26 mouse cellular contexts compared by ENCODE assay signal in genomic region chr1:191930525-191931105, GRCm38 (mm10). TPM values are rescaled to one million over a fixed set of nuclear protein-coding genes. Genes with fewer than 3 reads are reported as not detected.
A peak's percentile ranks its signal among the peaks of the same experiment; 100 is the strongest.
DNase-seq lines count a peak whose midpoint lies in the region; TF ChIP-seq lines count a peak whose summit lies in the region.
"Had no signal": no experiment of that assay in that cellular context is flagged by ENCODE, and none has a peak within 500 bp of the region (broad histone marks: within the 10 kb centered on the region; RNA-seq: fewer than 3 reads in every experiment).

No protein-coding gene starts in this region.

- H3K4me1 ChIP-seq in E14TG2a.4 (replicated peaks; ENCODE audit: low read depth, low read length) = peaks cover 73% of the 10 kb centered on the region
- H3K4me1 ChIP-seq: forebrain, embryonic 12.5 days had no signal

- TF ChIP-seq CTCF in E14TG2a.4 (conservative IDR thresholded peaks at IDR 0.05; ENCODE audit: low read length) = no peak

- intact Hi-C loops in heart, postnatal 25 days (cut with DNase I) = no loop called here

- peak; percentile 79 for DNase-seq in heart, adult 11 months
- DNase-seq in heart, postnatal 25 days (ENCODE audit: low spot score) = no peak
- peak; percentile 92 for DNase-seq in ES-CJ7 (ENCODE audit: low read depth, low spot score)
- DNase-seq in R1 (ENCODE audit: low read depth, low spot score) = peak; percentile 93
- no peak for DNase-seq in left cerebral cortex, adult 11 months (ENCODE audit: low spot score)
- no peak for DNase-seq in lung, postnatal 14 days
- no peak for DNase-seq in frontal cortex, postnatal 14 days (ENCODE audit: low spot score in 2 of 2)
- DNase-seq: adrenal gland, adult 2 months; adrenal gland, postnatal 25 days; B cell, adult 2 months; cerebellum, adult 11 months; cerebellum, adult 18-20 months; cerebellum, adult 8-10 months; cerebellum, adult 9-11 months; cerebellum, postnatal 14 days; cerebellum, postnatal 36 days; embryo, embryonic 11 days had no signal

- peak overlapping the region; percentile 60 for H3K4me3 ChIP-seq in E14TG2a.4 (replicated peaks; ENCODE audit: low read length)
- H3K4me3 ChIP-seq: embryonic facial prominence, embryonic 13.5 days; embryonic facial prominence, embryonic 15.5 days; erythroblast, embryonic 14.5 days; forebrain, embryonic 10.5 days; forebrain, embryonic 12.5 days had no signal

- no peaks in the 10 kb centered on the region for H3K9me3 ChIP-seq in E14TG2a.4 (ENCODE audit: low read length)
- H3K9me3 ChIP-seq: embryonic facial prominence, embryonic 13.5 days; embryonic facial prominence, embryonic 15.5 days; forebrain, embryonic 10.5 days; forebrain, embryonic 12.5 days; G1E had no signal

- H3K27me3 ChIP-seq in E14TG2a.4 (ENCODE audit: insufficient read depth, low read length) = no peaks in the 10 kb centered on the region
- H3K27me3 ChIP-seq: embryonic facial prominence, embryonic 15.5 days; Patski had no signal

- no peaks in the 10 kb centered on the region for H3K36me3 ChIP-seq in E14TG2a.4 (ENCODE audit: insufficient read depth, low read length)
- H3K36me3 ChIP-seq: embryonic facial prominence, embryonic 13.5 days; embryonic facial prominence, embryonic 15.5 days; forebrain, embryonic 10.5 days; forebrain, embryonic 12.5 days; G1E had no signal

RNA-seq across cellular contexts. Expression of gene Slc30a1, which starts 24.0 kb away (rescaled TPM):
- 10 to 100 TPM; 18.4 to 25.6 TPM for total RNA-seq in heart, postnatal 25 days (2021)

RNA-seq across cellular contexts. Expression of gene Rd3, which starts 46.6 kb away (rescaled TPM):
- under 1 TPM; 0.28 to 0.31 TPM for total RNA-seq in heart, postnatal 25 days (2021)
- total RNA-seq: common myeloid progenitor, adult 5-6 weeks; G1E had no signal

Comparison
In these comparisons a context has a peak if more than half of its experiments do, and no peak if none do; other contexts are left out.
1. DNase-seq: peak in heart, adult 11 months (single experiment), ES-CJ7 (single experiment) and R1 (single experiment); none in heart, postnatal 25 days (single experiment), left cerebral cortex, adult 11 months (single experiment), lung, postnatal 14 days (single experiment) and frontal cortex, postnatal 14 days (0 of 2).